Mouse (Mus musculus): ENCODE measurements around the gene Elmo3.

The Elmo3 gene

DNA sequence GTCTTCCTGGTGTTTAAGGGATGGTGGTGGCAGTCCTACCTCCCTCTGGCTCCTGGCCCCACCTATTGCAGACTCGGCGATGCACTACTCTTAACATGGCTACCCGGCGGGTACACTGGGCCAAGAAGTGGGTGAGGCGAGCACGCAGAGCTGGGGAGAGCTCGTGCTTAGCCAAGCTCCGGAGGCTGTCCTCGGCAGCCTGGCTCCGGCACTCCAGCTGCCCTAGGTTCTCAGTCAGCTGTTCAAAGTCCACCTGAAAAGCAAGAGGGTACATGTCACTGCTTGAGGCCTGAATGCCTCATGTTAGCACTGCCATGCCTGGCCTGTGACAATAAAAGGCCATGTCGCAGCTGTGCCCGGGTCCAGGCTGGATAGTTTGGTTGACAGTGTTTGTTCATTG, 24.9 kb downstream of the Elmo3 start:
- DNase-seq: no peak

- DNase-seq: no peak
Measured at GRCm38 (mm10) chr8:105331469-105331868, 26.1 kb downstream of the Elmo3 start.

GRCm38 (mm10) chr8:105331931-105332330, 26.5 kb downstream of the Elmo3 start:
- DNase-seq: no peak

DNA sequence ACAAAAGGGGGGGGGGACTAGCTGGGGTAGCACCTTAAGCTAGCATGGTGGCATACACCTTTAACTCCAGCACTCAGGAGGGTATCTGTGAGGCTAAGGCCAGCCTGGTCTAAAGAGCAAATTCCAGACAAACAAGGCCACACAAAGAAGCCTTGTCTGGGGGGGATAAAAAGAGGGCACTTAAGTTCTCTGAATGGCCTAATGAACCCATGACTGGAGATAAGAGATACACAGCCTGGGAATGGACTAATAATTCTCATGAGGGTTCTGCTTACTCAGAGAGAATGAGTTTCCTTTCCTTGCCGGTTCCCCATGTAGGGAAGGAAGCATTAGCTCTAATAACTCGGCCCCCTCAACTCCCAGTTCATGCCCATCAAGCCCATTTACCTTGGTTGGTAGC, 27.1 kb downstream of the Elmo3 start:
- DNase-seq: no peak

DNA sequence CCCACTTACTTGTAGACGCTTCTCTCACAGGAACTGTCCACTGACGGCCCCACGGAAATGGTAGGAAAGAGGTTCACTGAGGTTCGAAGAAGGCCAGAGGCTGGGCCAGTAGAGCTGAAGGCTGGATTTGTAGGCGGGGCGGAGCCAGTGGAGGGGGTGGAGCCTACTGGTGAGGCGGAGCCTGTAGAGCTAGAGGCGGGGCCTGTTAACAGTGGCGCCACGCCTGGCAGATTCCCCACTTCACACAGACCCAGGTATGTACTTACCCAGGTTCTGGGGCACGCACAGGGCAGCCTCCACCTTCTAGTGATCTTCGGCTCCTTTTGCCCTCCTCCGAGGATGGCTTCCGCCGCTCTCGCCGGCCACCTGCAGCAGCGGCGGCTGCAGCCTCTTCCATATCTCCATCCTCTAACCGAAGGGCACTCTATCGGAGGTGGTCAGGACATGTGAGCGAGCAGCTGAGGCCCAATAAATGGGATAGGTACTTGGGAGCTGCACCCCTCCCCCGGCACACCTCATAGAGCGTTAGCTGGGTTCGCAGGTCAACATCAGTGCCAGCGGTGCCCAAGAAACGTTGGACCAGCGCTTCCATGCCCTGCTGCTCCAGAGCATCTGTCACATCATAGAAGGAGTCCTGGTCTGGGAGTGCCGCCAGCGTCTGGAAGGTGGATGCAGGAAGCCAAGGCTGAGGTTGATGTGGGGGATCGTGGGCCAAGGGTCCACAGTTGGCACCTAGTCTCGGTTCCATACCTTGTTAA, 31.2 kb downstream of the Elmo3 start:
- no peak for DNase-seq

GRCm38 (mm10) chr8:105338992-105339391, 33.6 kb downstream of the Elmo3 start:
- DNase-seq: no peak

GRCm38 (mm10) chr8:105339886-105340635, 34.7 kb downstream of the Elmo3 start:
- no peak for DNase-seq

- DNase-seq: no peak
Measured at GRCm38 (mm10) chr8:105341399-105341798, 36.0 kb downstream of the Elmo3 start.

DNA sequence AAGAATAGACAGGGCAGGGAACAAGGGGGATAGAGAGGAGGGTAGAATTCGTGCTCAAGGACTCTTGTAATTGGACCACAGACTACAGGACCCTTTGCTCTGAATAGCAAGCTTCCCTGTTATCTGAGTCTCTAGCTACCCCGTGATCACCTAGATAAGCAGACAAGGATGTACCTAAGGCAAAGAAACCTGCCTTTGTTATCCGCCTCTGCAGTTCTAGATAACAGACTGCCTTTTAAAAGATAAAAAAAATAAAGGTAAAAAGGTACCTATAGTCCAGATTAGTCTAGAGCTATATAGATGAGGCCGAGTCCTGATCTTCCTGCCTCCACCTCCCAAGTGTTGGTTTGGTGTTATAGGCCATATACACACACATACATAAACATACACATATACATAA, 37.4 kb downstream of the Elmo3 start:
- DNase-seq: no peak

GRCm38 (mm10) chr8:105343791-105344574, 38.6 kb downstream of the Elmo3 start:
- DNase-seq: no peak

GRCm38 (mm10) chr8:105345061-105345975, 39.9 kb downstream of the Elmo3 start:
- DNase-seq: no peak

DNA sequence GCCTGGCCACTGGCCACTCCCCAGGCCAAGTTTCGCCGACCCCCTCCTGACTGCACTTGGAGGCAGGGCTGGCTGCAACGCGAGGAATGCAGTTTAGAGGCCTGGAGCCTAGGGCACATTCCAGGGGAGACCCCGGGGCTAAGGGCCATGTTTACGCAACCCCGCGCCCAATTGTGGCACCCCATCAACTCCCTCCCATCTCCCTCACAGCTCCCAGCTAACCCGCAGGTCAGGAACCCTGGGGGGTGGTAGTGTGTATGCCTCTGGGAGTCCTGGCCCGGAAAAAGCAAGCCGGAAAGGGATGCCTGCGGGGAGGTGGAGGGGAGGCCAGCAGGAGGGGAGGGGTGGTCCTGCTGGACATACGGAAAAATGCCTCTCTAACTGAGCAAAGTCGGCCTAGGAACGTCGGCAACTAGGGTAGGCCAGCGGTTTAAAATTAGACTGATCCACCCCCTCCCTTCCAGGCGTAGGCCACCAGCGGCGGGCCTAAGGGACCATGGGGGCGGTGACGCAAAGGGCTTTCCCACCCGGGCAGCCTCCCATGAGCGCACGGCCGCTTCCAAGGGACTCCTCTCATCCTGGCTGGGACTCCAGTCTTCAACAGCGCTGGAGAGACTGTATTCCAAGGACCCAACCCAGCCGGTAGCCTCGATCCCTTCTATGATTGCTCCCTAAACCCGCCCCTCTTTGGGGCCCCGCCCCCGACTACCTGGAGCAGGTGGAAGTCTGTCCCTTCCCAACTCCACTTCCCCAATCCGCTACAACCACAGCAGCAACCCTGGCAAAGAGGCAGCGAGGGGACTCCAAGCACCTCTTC, 41.4 kb downstream of the Elmo3 start:
- peak in 1 of 2 experiments; percentile 49 for DNase-seq

DNA sequence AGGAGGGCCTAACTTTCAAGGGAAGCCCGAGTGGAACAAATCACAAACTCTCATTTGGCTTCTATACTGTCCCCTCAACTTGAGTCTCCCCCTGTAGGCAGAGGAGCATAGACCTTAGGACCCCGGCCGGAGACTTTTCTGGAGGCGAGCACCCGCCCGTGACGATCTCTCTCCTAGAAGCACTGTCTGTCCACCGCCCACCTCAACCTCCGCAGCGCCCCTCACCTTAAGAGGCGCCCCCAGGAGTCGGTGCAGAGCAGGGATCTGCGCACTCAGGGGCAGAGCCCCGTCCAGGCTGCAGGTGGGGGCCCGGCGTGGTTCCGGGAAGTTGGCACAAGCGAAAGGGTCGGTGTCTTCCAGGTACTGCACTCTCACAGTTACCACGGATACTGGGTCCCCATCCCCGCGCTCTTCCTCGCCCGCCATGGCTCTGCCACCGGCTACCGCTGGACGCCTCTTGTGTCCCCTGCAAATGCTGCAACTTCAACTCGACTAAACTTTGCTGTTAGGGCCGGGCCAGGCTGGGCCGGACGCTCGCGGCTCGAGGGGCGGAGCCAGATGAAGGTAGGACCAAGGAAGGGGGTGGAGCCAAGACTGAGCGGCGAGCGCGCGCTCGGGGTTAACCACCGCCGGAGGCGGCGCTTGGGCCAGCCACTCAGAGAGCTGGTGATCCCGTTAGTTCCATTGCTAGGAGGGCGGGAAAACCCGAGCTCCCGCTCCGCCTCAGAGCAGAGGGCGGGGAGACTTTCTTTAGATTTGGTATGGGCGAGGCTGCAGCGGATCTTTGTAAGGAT, 42.2 kb downstream of the Elmo3 start, which contains the start of gene Fhod1:
TSS of gene Fhod1 (minus strand) at position 526 of the 794 bp plus-strand sequence.
- peak; percentile 84 to 85 for DNase-seq

GRCm38 (mm10) chr8:105348450-105349095, 43.2 kb downstream of the Elmo3 start, which contains the start of gene Slc9a5:
Gene Slc9a5 (plus strand): TSS chr8:105348843.
- peak; percentile 63 to 67 for DNase-seq

- DNase-seq: no peak
Measured at GRCm38 (mm10) chr8:105349096-105349771, 43.8 kb downstream of the Elmo3 start.

DNA sequence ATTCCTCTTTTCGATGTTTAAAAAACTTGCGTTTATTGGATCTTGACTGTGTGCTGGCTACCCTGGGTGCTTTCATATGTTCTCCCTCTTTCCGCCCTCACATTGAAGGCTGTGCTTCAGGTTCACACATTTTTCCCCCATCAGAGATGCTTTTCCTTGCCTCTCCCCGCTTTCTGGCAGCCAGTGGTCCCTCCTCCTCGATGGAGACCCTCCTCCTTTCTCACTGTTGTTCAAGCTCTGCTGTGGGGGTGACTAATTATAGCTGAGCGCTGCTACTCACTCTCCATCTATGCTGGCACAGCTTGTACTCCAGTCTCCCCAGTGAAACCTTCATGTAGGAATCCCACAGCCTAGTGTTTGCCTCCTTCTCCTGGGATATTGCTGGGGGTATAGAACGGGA, 44.8 kb downstream of the Elmo3 start:
- DNase-seq: no peak

- no peak for DNase-seq
Measured at GRCm38 (mm10) chr8:105353583-105354135, 48.3 kb downstream of the Elmo3 start.

- no peak for DNase-seq
Measured at GRCm38 (mm10) chr8:105354549-105354948, 49.1 kb downstream of the Elmo3 start.

All from thymus, adult 18-20 months (tissue).